Comparison of ENCODE assay signal across 19 mouse cellular contexts in genomic region chr2:70614745-70615351, GRCm38 (mm10). TPM values are rescaled to one million over a fixed set of nuclear protein-coding genes. Genes with fewer than 3 reads are reported as not detected.
DNase-seq lines count a peak whose midpoint lies in the region; ATAC-seq and TF ChIP-seq lines count a peak whose summit lies in the region.
"Had no signal": no experiment of that assay in that cellular context is flagged by ENCODE, and none has a peak within 500 bp of the region (broad histone marks: within the 10 kb centered on the region; RNA-seq: fewer than 3 reads in every experiment).

No protein-coding gene starts in this region.

- in situ Hi-C loops in CH12.LX (cut with MboI; ENCODE audit: low pct_ligation_motif_present, low pct_unique_long_range_greater_than_20kb, low sequenced_read_pairs) = no loop called here

- no peak for TF ChIP-seq EP300 in liver, postnatal 0 days (IDR thresholded peaks at IDR 0.05; ENCODE audit: low read depth)
- TF ChIP-seq EP300 in CH12.LX (IDR thresholded peaks at IDR 0.05; ENCODE audit: low read length) = peak; percentile 84

- H3K36me3 ChIP-seq in liver, postnatal 0 days (replicated peaks; ENCODE audit: insufficient read depth, low read length) = no peaks in the 10 kb centered on the region
- no peaks in the 10 kb centered on the region for H3K36me3 ChIP-seq in CH12.LX (replicated peaks in 1 of 2; ENCODE audit: control insufficient read depth in 1 of 2, insufficient read depth in 1 of 2, low read length in 1 of 2)
- H3K36me3 ChIP-seq: forebrain, embryonic 10.5 days; limb, embryonic 12.5 days; liver, embryonic 13.5 days; midbrain, embryonic 10.5 days had no signal

- no peaks in the 10 kb centered on the region for H3K4me1 ChIP-seq in liver, postnatal 0 days (ENCODE audit: insufficient read depth)
- H3K4me1 ChIP-seq in CH12.LX (ENCODE audit: control insufficient read depth in 1 of 2, insufficient read depth in 2 of 2) = peaks cover 15 to 48% of the 10 kb centered on the region in 2 experiments
- H3K4me1 ChIP-seq: limb, embryonic 12.5 days; liver, embryonic 13.5 days; midbrain, embryonic 10.5 days had no signal

- dilution Hi-C loops in CH12.LX (cut with MboI; ENCODE audit: extremely low pct_ligation_motif_present, extremely low pct_unique_long_range_greater_than_20kb, low sequenced_read_pairs) = no loop called here

- TF ChIP-seq POLR2A in CH12.LX (IDR thresholded peaks at IDR 0.05; ENCODE audit: low read depth, low read length) = no peak

- H3K4me2 ChIP-seq in liver, postnatal 0 days (ENCODE audit: low read depth, low read length) = no peak overlapping the region
- peak overlapping the region; percentile 11; the same call in 1 of the 2 replicates for H3K4me2 ChIP-seq in CH12.LX (ENCODE audit: insufficient read depth, low read depth, poor library complexity, severe bottlenecking)
- H3K4me2 ChIP-seq: limb, embryonic 12.5 days; liver, embryonic 13.5 days had no signal

- TF ChIP-seq RAD21 in CH12.LX (IDR thresholded peaks at IDR 0.05; ENCODE audit: low read depth, low read length) = no peak

- no peak for ATAC-seq in liver, postnatal 0 days
- peak; percentile 78 for ATAC-seq in megakaryocyte progenitor cell, adult 5-6 weeks (replicated peaks; ENCODE audit: poor library complexity)

- no peaks in the 10 kb centered on the region for H3K27me3 ChIP-seq in liver, postnatal 0 days (ENCODE audit: insufficient read depth, low read length)
- no peaks in the 10 kb centered on the region for H3K27me3 ChIP-seq in CH12.LX (replicated peaks)
- H3K27me3 ChIP-seq: limb, embryonic 12.5 days; liver, embryonic 13.5 days had no signal

- no peak overlapping the region for H3K4me3 ChIP-seq in liver, postnatal 0 days (ENCODE audit: low read depth, low read length)
- no peak overlapping the region for H3K4me3 ChIP-seq in CH12.LX (replicated peaks in 1 of 3; ENCODE audit: low read depth in 2 of 3, low read length in 2 of 3, poor library complexity in 1 of 3)
- H3K4me3 ChIP-seq in gastrocnemius, adult 2 months = no peak overlapping the region
- H3K4me3 ChIP-seq: forebrain, embryonic 10.5 days; heart, adult 2 months; limb, embryonic 12.5 days; liver, embryonic 13.5 days; midbrain, embryonic 10.5 days had no signal

- no peak overlapping the region for H3K9ac ChIP-seq in liver, postnatal 0 days (replicated peaks)
- H3K9ac ChIP-seq in CH12.LX (ENCODE audit: insufficient read depth, low read depth) = no peak overlapping the region
- H3K9ac ChIP-seq: limb, embryonic 12.5 days; liver, embryonic 13.5 days had no signal

- no peak overlapping the region for H3K27ac ChIP-seq in liver, postnatal 0 days (ENCODE audit: low read depth)
- no peak overlapping the region for H3K27ac ChIP-seq in CH12.LX (ENCODE audit: insufficient read depth, low read depth)
- no peak overlapping the region for H3K27ac ChIP-seq in gastrocnemius, adult 2 months
- H3K27ac ChIP-seq: forebrain, embryonic 10.5 days; heart, adult 2 months; limb, embryonic 12.5 days; liver, embryonic 13.5 days; midbrain, embryonic 10.5 days; stomach, postnatal 0 days had no signal

- TF ChIP-seq CTCF in liver, postnatal 0 days (IDR thresholded peaks at IDR 0.05; ENCODE audit: low read depth) = no peak
- no peak for TF ChIP-seq CTCF in CH12.LX (conservative IDR thresholded peaks at IDR 0.05 in 1 of 2, IDR thresholded peaks at IDR 0.05 in 1 of 2; ENCODE audit: low read depth in 2 of 2, low read length in 2 of 2)
- TF ChIP-seq CTCF in gastrocnemius, adult 2 months (IDR thresholded peaks at IDR 0.05) = no peak

- DNase-seq in liver, postnatal 0 days = peak; percentile 29
- DNase-seq in liver (no peak), CH12.LX (ENCODE audit: extremely low read depth) (peak; percentile 70)
- DNase-seq in spleen, postnatal 36 days (ENCODE audit: low spot score in 2 of 2) = peak; percentile 91
- no peak for DNase-seq in left cerebral cortex, adult 11 months (ENCODE audit: low spot score)
- no peak for DNase-seq in gastrocnemius, adult 2 months
- DNase-seq in c-Kit-positive CD71-positive TER-119-positive erythroid progenitor cells, embryonic 14.5 days (ENCODE audit: low spot score) = no peak
- DNase-seq: adrenal gland, postnatal 25 days; cerebellum, adult 11-12 months; cerebellum, postnatal 36 days; liver, embryonic 13.5 days; right cerebral cortex, adult 18-20 months had no signal

- no peaks in the 10 kb centered on the region for H3K9me3 ChIP-seq in liver, postnatal 0 days (ENCODE audit: low read length)
- no peaks in the 10 kb centered on the region for H3K9me3 ChIP-seq in CH12.LX (replicated peaks; ENCODE audit: low read length)
- H3K9me3 ChIP-seq: forebrain, embryonic 10.5 days; limb, embryonic 12.5 days; liver, embryonic 13.5 days had no signal

- 43% methylated on average over 7 of the region's 7 CpGs for WGBS in liver, postnatal 0 days (ENCODE audit: insufficient replicate concordance)

- no peaks in the 10 kb centered on the region for H3K79me2 ChIP-seq in CH12.LX (replicated peaks; ENCODE audit: control insufficient read depth, extremely low read depth, insufficient read depth, poor library complexity, severe bottlenecking)

- intact Hi-C loops in gastrocnemius, adult 2 months (cut with DNase I) = no loop called here

TF ChIP-seq in CH12.LX, 34 proteins besides CTCF, POLR2A, EP300 and RAD21:
- TF ChIP-seq MAX (IDR thresholded peaks at IDR 0.05; ENCODE audit: low read length) (peak; percentile 53; the same call in 1 of the 2 replicates), ZMIZ1 (IDR thresholded peaks at IDR 0.05; ENCODE audit: low read depth, low read length) (no peak), RCOR1 (conservative IDR thresholded peaks at IDR 0.05; ENCODE audit: low read depth, low read length) (no peak; the same call in 1 of the 2 replicates), IRF4 (IDR thresholded peaks at IDR 0.05; ENCODE audit: low read depth, low read length) (peak; percentile 93), ETS1 (conservative IDR thresholded peaks at IDR 0.05; ENCODE audit: low read depth, low read length) (peak; percentile 76), NRF1 (IDR thresholded peaks at IDR 0.05; ENCODE audit: low read depth, low read length) (no peak), MYC (IDR thresholded peaks at IDR 0.05; ENCODE audit: low read depth, low read length) (peak; percentile 66; the same call in 1 of the 2 replicates), USF1 (IDR thresholded peaks at IDR 0.05; ENCODE audit: low read depth, low read length) (peak; percentile 55), BHLHE40 (IDR thresholded peaks at IDR 0.05; ENCODE audit: low read depth, low read length) (peak; percentile 98), MEF2A (IDR thresholded peaks at IDR 0.05; ENCODE audit: borderline replicate concordance, low read depth, low read length) (no peak), GABPA (IDR thresholded peaks at IDR 0.05; ENCODE audit: insufficient replicate concordance, low read depth, low read length) (no peak), CHD2 (IDR thresholded peaks at IDR 0.05; ENCODE audit: low read length) (peak; percentile 86), SIN3A (IDR thresholded peaks at IDR 0.05; ENCODE audit: low read length) (no peak), MAFK (IDR thresholded peaks at IDR 0.05; ENCODE audit: insufficient replicate concordance, low read length) (no peak), CHD1 (IDR thresholded peaks at IDR 0.05; ENCODE audit: low read depth, low read length) (no peak), MXI1 (IDR thresholded peaks at IDR 0.05; ENCODE audit: low read depth, low read length) (peak; percentile 36; the same call in 1 of the 2 replicates), USF2 (conservative IDR thresholded peaks at IDR 0.05; ENCODE audit: low read depth, low read length) (peak; percentile 44; the same call in 1 of the 2 replicates), ELF1 (IDR thresholded peaks at IDR 0.05; ENCODE audit: low read depth, low read length) (peak; percentile 52), TCF12 (IDR thresholded peaks at IDR 0.05; ENCODE audit: low read depth, low read length) (peak; percentile 77)

RNA-seq across cellular contexts. Expression of gene Gorasp2, which starts 46.5 kb away (rescaled TPM):
- 61.8 and 64.7 TPM in 2 replicates for polyA plus RNA-seq in liver, postnatal 0 days (2015; fragmentation: Nextera tagmentation; extraction: Ambion mirVana)
- total RNA-seq in CH12.LX (2012; rRNA removed) (65.4 and 74.9 TPM in 2 replicates), CH12.LX (2014; rRNA removed) (72.0 and 77.4 TPM in 2 replicates)
- polyA plus RNA-seq in CH12.LX (2012; ENCODE audit: insufficient read length, low read depth) = 115 and 145 TPM in 2 replicates
- total RNA-seq in megakaryocyte progenitor cell, adult 5-6 weeks (2015) = 262 and 265 TPM in 2 replicates
- total RNA-seq in megakaryocyte progenitor cell, adult 5-6 weeks (2017) = 77.4 and 92.2 TPM in 2 replicates
- 10 to 100 TPM; 77.9 to 78.6 TPM for total RNA-seq in gastrocnemius, adult 2 months (2021)

RNA-seq across cellular contexts. Expression of gene Gm26558, which starts 47.1 kb away (rescaled TPM):
- 0.80 and 1.2 TPM in 2 replicates for polyA plus RNA-seq in liver, postnatal 0 days (2015; fragmentation: Nextera tagmentation; extraction: Ambion mirVana)
- 0.63 and 0.64 TPM in 2 replicates for total RNA-seq in CH12.LX (2012; rRNA removed)
- total RNA-seq in CH12.LX (2014; rRNA removed) = not detected in 2 replicates
- polyA plus RNA-seq in CH12.LX (2012; ENCODE audit: insufficient read length, low read depth) = 0.33 TPM in 1 of 2 replicates, not detected in the other
- not detected in 2 replicates for total RNA-seq in megakaryocyte progenitor cell, adult 5-6 weeks (2015)
- not detected in 2 replicates for total RNA-seq in megakaryocyte progenitor cell, adult 5-6 weeks (2017)
- not detected for total RNA-seq in gastrocnemius, adult 2 months (2021)
- total RNA-seq: gastrocnemius, adult 8-10 months; heart, adult 2 months had no signal
- polyA plus RNA-seq: heart, adult 2 months had no signal

Comparison
In these comparisons a context has a peak if more than half of its experiments do, and no peak if none do; other contexts are left out.
1. DNase-seq: peak in liver, postnatal 0 days (single experiment), CH12.LX (single experiment) and spleen, postnatal 36 days (2 of 2); none in liver (single experiment), left cerebral cortex, adult 11 months (single experiment), gastrocnemius, adult 2 months (single experiment) and c-Kit-positive CD71-positive TER-119-positive erythroid progenitor cells, embryonic 14.5 days (single experiment).